Mouse (Mus musculus) lung, postnatal 4 days (tissue): ENCODE data around the gene Mrpl23.

ENCODE experiments used
- DNase-seq, 2 experiments: peaks; one replicate each; pipeline ENCODE4 v3.0.0; 2021

The Mrpl23 gene

GRCm38 (mm10) chr7:142575971-142576370 is 43.5 kb downstream of the Mrpl23 start:
- no peak for DNase-seq

DNA sequence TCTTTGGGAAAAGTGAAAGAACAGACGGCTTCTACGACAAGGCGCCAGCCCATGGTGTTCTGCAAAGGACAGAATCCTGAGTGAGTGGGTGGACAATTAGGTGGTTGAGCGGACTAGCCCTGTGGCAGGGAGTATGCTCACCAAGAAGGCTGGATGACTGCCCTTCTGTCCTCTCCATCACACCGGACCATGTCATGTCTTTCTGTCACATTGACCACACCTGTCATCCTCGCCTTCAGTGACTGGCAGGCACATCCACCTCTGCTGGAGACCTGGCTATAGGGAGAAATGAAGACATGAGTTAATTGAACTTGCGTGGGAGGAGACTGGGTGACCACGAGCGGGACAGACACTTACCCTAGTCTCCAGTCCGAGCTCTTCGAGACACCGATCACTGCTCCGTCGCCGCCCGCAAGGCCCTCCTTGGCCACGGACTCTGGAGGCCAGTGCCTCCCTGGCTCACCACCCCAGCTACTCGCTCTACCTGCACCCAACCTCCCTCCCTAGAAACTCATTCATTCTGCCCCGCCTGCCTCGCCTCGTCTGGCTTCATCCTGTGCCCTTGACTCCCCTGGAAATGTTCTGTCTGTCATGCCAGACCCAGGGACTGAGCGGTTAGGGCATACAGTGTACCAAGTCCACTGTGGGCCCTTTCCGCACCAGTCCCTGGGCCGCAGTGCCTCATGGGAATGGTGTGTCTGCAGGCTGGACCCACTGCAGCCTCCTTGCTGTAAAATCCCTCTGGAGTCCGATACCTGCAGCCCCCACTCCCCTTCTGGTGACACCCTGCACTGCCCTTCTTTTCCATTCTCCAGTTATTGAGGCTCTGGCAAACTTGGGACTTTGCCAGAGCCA is 44.2 kb downstream of the Mrpl23 start:
- DNase-seq, result no peak

- DNase-seq, result peak; percentile 33 to 54
These were observed 45.4 kb downstream of the Mrpl23 start for GRCm38 (mm10) chr7:142577806-142578423.

DNA sequence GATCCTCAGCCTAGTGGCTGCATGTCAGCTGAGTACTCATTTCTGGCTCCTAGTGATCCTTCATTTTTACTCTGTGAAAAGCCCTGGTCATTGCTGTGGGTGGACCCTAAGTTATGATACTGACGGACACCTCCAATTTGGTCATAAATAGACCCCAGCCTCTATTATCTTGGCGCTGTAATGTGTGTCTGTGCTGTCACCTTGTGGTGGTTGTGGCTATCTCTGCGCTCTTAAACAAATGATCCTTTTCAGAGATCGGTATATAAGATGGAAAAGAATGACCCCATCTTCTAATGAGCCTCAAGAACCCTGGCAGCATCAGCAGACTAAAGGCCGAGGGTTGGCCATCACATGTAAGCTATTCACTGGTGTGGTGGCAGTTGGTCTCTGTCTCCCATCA is 46.6 kb downstream of the Mrpl23 start:
- DNase-seq, result no peak

DNA sequence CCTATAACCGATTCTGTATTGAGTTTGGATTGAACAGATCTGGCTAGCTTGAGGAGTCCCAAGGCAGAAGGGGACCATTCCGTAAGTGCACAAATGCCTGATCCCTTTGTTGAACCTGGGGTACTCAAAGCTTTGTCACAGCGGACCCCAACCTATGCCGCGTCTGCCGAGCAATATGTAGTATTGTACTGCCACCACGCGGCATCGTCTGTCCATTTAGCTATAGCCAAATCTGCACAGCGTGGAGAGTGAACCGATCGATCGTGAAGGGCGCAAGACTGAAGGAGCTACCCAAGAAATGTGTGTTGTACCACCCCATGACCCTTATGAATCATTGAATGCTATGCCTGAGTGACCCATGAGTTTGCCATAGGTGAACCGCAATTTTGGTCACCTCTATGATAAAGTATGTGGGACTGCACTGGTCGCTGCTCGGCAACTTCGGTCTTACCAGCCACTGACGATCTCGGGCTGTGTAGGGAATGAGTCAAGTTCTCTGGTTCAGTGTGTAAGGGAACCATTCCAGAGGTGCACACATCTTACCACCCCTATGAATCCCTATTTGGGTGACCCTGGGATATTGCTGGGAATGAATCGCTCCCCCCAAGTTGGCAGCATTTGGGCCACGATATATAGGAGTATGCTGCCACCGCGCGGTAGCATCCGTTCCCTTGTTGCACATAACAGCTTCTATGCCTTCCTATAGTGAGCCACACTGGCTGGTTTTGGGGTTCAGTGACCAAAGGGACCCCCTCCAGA is 47.8 kb downstream of the Mrpl23 start:
- DNase-seq, result peak; percentile 44 to 55

DNA sequence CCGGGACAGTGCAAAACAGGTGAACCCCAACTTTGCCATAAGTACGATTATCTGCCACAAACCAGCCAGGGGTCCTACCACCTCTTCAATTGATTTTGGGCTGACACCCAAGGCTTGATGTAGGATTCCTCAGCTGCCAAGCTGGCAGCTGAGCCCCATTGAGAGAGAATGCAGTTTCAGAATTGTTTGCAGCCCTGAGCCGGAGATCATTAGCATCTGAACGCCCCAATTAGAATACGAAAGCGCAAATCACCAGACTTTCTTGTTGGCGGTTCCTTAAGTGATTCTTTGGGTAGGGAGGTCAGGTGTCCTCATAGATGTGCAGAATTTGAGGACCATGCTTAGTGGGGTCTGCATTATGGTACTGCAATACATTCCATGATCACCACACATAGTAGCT is 48.7 kb downstream of the Mrpl23 start:
- no peak for DNase-seq

GRCm38 (mm10) chr7:142581656-142582228 is 49.3 kb downstream of the Mrpl23 start:
- DNase-seq, result peak; percentile 50 to 54

DNA sequence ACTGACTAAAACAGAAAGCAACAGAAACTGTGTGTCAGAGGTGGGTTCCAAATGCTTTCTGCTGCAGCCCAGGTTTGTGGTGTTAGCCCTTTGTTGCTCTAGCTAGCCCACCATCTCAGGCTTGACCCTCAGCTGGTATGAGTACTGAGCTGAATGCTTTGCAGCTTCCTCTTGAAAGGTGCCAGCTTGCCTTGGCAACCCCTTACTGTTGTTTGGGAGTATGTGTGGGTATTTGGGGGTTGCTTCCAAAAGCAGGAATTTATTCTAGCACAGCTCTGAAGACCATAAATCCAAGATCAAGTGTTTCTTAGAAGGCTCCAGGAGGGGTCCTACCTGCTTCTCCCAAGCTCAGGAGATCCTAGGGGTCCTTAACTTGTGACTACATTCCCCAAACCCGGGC is 52.4 kb downstream of the Mrpl23 start:
- no peak for DNase-seq

DNA sequence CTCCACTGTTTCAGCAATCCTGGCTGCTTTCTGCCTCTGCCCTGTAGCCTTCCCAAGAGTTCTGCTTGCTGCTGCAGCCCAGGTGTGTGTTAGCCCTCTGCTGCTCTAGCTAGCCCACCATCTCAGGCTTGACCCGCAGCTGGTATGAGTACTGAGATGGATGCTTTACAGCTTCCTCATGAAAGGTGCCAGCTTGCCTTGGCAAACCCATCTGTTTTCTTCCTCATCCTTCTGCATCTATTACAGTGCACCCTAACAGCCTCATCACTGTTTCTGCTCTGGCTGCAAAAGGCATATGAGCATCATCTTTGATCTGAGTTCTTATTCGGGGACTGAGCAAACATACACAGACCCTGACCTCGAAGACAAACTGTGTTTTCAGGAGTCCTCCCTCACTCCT is 53.4 kb downstream of the Mrpl23 start:
- DNase-seq, result no peak

DNA sequence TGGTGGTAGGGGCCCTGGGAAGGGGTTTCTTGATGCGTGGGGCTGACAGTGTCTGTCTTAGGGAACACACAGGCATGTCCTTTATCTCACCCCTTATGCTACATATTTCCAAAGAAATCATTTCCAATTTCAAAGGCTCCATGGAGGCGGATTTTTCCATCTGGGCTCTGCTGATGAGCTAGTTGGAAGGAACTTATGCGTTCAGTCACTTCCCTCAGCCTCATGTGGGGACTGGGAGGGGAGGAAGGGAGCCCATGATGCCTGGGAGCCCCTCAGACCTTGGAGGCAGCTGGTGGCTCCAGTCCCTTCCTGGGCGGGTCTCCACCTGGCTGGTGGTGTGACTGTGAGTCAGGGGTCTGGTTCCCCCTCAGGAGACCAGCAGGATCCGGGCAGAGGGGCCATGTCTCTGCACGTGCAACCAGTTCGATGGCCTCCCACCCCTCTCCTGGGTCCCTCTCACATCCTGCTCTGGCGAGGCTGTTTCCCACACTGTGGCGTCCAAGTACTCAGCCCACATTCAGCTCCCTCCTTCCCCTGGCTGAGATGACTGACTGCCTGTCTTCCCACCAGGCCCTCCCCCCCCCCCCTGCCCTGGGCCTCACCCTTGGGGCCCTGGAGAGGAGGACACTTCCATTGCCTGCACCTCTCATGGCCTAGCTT is 55.9 kb downstream of the Mrpl23 start:
- DNase-seq, result no peak
